Mouse (Mus musculus): ENCODE data around the gene Gapdh. TPM values are rescaled to one million over a fixed set of nuclear protein-coding genes. Genes with fewer than 3 reads are reported as not detected.
A peak's percentile ranks its signal among the peaks of the same experiment; 100 is the strongest.

Gene Gapdh
- polyA plus RNA-seq, 1 experiment = 1,160 TPM

- no peak for DNase-seq (ENCODE audit: low read depth in 1 of 2, low spot score in 2 of 2)
- Histone ChIP-seq H3K27me3 (ENCODE audit: control insufficient read depth, insufficient read depth, low read length) (no peaks in the 10 kb centered on the region), H3K4me3 (ENCODE audit: extremely low read depth, insufficient read depth, insufficient read length) (no peak overlapping the region), H3K4me1 (ENCODE audit: control insufficient read depth, insufficient read depth, insufficient read length) (no peaks in the 10 kb centered on the region), H3K27ac (ENCODE audit: insufficient read depth, low read length) (no peak overlapping the region), H3K36me3 (ENCODE audit: control insufficient read depth, insufficient read depth, low read length) (peaks cover 28% of the 10 kb centered on the region)
- 100% methylated on average over 2 of the region's 2 CpGs for WGBS
- TF ChIP-seq POLR2A (IDR thresholded peaks at IDR 0.05; ENCODE audit: low read depth, low read length) (no peak), CTCF (IDR thresholded peaks at IDR 0.05; ENCODE audit: extremely low read depth, insufficient read depth, insufficient read length, insufficient replicate concordance) (no peak)
Observed at GRCm38 (mm10) chr6:125172474-125172873, 6.2 kb upstream of the Gapdh start.

- 87% methylated on average over 6 of the region's 6 CpGs for WGBS
- no peak for DNase-seq (ENCODE audit: low read depth in 1 of 2, low spot score in 2 of 2)
- peaks cover 17% of the 10 kb centered on the region for H3K36me3 ChIP-seq (ENCODE audit: control insufficient read depth, insufficient read depth, low read length)
- TF ChIP-seq POLR2A (IDR thresholded peaks at IDR 0.05; ENCODE audit: low read depth, low read length) = no peak
- no peak for TF ChIP-seq CTCF (IDR thresholded peaks at IDR 0.05; ENCODE audit: extremely low read depth, insufficient read depth, insufficient read length, insufficient replicate concordance)
- H3K4me3 ChIP-seq (ENCODE audit: extremely low read depth, insufficient read depth, insufficient read length) = no peak overlapping the region
- no peak overlapping the region for H3K27ac ChIP-seq (ENCODE audit: insufficient read depth, low read length)
- H3K27me3 ChIP-seq (ENCODE audit: control insufficient read depth, insufficient read depth, low read length) = no peaks in the 10 kb centered on the region
- no peaks in the 10 kb centered on the region; the same call in 1 of the 2 replicates for H3K4me1 ChIP-seq (ENCODE audit: control insufficient read depth, insufficient read depth, insufficient read length)
Observed at GRCm38 (mm10) chr6:125170194-125170593, 3.9 kb upstream of the Gapdh start.

DNA sequence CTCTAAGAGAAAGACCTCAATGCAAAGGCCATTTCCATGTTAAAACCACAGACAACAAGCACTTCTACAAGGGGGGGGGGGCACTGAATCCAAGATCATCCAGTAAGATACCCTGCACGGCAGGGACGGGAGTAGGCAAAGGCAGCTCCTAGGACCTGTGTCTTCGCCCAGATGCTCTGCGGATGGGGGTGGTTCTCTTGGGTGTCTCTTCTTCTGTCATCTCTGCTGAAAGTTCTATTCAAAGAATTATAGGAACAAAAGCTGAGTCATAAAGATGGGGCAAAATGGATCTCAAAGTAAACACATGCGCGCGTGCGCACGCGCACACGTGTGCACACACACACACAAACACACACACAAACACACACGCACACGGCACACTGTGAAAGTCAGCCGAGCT, 1.8 kb upstream of the Gapdh start:
- no peak overlapping the region for H3K4me3 ChIP-seq (ENCODE audit: extremely low read depth, insufficient read depth, insufficient read length)
- DNase-seq (ENCODE audit: low read depth in 1 of 2, low spot score in 2 of 2) = no peak
- no peaks in the 10 kb centered on the region for H3K27me3 ChIP-seq (ENCODE audit: control insufficient read depth, insufficient read depth, low read length)
- TF ChIP-seq POLR2A (IDR thresholded peaks at IDR 0.05; ENCODE audit: low read depth, low read length) = no peak
- H3K4me1 ChIP-seq (ENCODE audit: control insufficient read depth, insufficient read depth, insufficient read length) = peaks cover 10% of the 10 kb centered on the region; the same call in 1 of the 2 replicates
- H3K36me3 ChIP-seq (ENCODE audit: control insufficient read depth, insufficient read depth, low read length) = peaks cover 12% of the 10 kb centered on the region
- H3K27ac ChIP-seq (ENCODE audit: insufficient read depth, low read length) = no peak overlapping the region
- WGBS = 96% methylated on average over 14 of the region's 14 CpGs

DNA sequence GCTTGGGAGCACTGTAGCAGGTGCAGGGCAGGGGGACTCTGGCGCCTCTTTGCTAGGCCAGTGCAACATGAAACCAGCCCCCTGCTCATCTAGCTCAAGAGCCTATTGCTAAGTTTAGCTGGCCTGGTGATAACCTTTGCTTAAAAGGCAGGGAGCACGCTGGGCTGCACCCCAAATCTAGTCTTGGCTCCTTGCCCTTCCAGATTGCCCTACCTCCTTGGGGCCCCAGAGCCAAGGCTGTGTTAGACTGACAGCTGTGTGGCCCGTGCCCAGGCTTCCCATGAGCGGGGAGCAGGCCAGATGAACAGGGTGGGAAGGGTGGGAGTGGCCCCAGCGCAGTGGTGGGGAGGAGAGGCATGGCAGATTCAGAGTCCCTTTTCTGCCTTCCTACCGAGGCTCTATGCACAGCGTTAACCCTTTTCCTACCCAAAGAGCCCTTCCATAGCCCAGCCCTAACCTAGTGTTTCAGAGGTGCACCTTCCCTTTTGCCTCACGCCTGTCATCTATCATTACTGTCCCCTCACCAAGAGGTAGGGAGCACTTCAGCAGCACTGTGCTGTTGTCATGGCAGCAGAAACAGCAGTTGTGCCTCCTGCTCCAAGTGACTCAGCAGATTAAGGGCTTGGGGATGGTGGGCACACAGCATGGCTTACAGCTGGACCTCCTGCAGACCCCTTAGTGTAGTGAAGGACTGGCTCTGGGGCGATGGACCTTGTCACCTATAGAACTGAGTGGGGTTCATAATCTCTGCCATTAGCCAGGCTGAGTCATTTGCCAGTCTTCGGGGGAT, 789 bp upstream of the Gapdh start:
- 58% methylated on average over 10 of the region's 10 CpGs for WGBS
- TF ChIP-seq POLR2A (IDR thresholded peaks at IDR 0.05; ENCODE audit: low read depth, low read length) (no peak), CTCF (IDR thresholded peaks at IDR 0.05; ENCODE audit: extremely low read depth, insufficient read depth, insufficient read length, insufficient replicate concordance) (no peak)
- Histone ChIP-seq H3K27me3 (ENCODE audit: control insufficient read depth, insufficient read depth, low read length) (no peaks in the 10 kb centered on the region), H3K36me3 (ENCODE audit: control insufficient read depth, insufficient read depth, low read length) (peaks cover 10% of the 10 kb centered on the region), H3K27ac (ENCODE audit: insufficient read depth, low read length) (no peak overlapping the region), H3K4me3 (ENCODE audit: extremely low read depth, insufficient read depth, insufficient read length) (no peak overlapping the region), H3K4me1 (ENCODE audit: control insufficient read depth, insufficient read depth, insufficient read length) (peaks cover 10% of the 10 kb centered on the region; the same call in 1 of the 2 replicates)
- no peak for DNase-seq (ENCODE audit: low read depth in 1 of 2, low spot score in 2 of 2)

GRCm38 (mm10) chr6:125165328-125165891, 857 bp downstream of the Gapdh start:
- Histone ChIP-seq H3K36me3 (ENCODE audit: control insufficient read depth, insufficient read depth, low read length) (peaks cover 16% of the 10 kb centered on the region), H3K4me3 (ENCODE audit: extremely low read depth, insufficient read depth, insufficient read length) (peak overlapping the region; percentile 87), H3K27me3 (ENCODE audit: control insufficient read depth, insufficient read depth, low read length) (no peaks in the 10 kb centered on the region), H3K27ac (ENCODE audit: insufficient read depth, low read length) (peak overlapping the region; percentile 67), H3K4me1 (ENCODE audit: control insufficient read depth, insufficient read depth, insufficient read length) (peaks cover 10% of the 10 kb centered on the region; the same call in 1 of the 2 replicates)
- DNase-seq (ENCODE audit: low read depth in 1 of 2, low spot score in 2 of 2) = peak; percentile 90 to 94
- no peak for TF ChIP-seq CTCF (IDR thresholded peaks at IDR 0.05; ENCODE audit: extremely low read depth, insufficient read depth, insufficient read length, insufficient replicate concordance)
- TF ChIP-seq POLR2A (IDR thresholded peaks at IDR 0.05; ENCODE audit: low read depth, low read length) = peak; percentile 98
- under 1% methylated on average over 36 of the region's 36 CpGs for WGBS

- peaks cover 10% of the 10 kb centered on the region; the same call in 1 of the 2 replicates for H3K4me1 ChIP-seq (ENCODE audit: control insufficient read depth, insufficient read depth, insufficient read length)
Observed at GRCm38 (mm10) chr6:125164672-125165327, 1.5 kb downstream of the Gapdh start.

More at GRCm38 (mm10) chr6:125164672-125165327, 1.5 kb downstream of the Gapdh start:
- Histone ChIP-seq H3K36me3 (ENCODE audit: control insufficient read depth, insufficient read depth, low read length) (peaks cover 19% of the 10 kb centered on the region), H3K27ac (ENCODE audit: insufficient read depth, low read length) (peak overlapping the region; percentile 67), H3K4me3 (ENCODE audit: extremely low read depth, insufficient read depth, insufficient read length) (peak overlapping the region; percentile 87), H3K27me3 (ENCODE audit: control insufficient read depth, insufficient read depth, low read length) (no peaks in the 10 kb centered on the region)
- WGBS = under 1% methylated on average over 39 of the region's 39 CpGs
- peak; percentile 32 to 45 for DNase-seq (ENCODE audit: low read depth in 1 of 2, low spot score in 2 of 2)
- TF ChIP-seq CTCF (IDR thresholded peaks at IDR 0.05; ENCODE audit: extremely low read depth, insufficient read depth, insufficient read length, insufficient replicate concordance) (no peak), POLR2A (IDR thresholded peaks at IDR 0.05; ENCODE audit: low read depth, low read length) (no peak)

Measured in spleen, adult 2 months (tissue).